Mouse (Mus musculus): ENCODE data around the gene Tmem63c.

Tmem63c gene

GRCm38 (mm10) chr12:87054873-87055272 is 33.7 kb downstream of the Tmem63c start:
- no peak for DNase-seq (ENCODE audit: low spot score)

GRCm38 (mm10) chr12:87057066-87057465 is 35.9 kb downstream of the Tmem63c start:
- DNase-seq (ENCODE audit: low spot score) = no peak

- peak; percentile 20 for DNase-seq (ENCODE audit: low spot score)
Observed at GRCm38 (mm10) chr12:87065446-87065845, 44.3 kb downstream of the Tmem63c start.

DNA sequence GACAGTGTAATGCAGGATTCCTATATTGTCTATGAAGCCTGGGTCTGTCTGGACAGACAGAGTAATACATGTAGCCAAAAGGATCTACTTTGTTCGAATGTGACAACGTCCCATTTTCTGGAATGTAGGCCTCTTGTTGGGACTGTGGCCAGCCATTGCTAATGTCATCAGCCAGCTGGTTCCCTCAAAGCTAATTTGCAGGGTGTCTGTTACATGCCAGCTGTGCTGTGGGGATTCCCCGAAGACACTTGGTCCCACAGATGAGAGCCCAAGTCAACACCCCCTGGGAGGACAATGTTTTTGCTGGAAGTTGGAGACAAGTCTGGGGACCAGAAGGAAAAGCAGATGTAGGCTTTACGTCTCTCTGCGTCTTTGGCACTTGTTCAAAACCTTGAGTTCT is 45.3 kb downstream of the Tmem63c start:
- peak; percentile 40 for DNase-seq (ENCODE audit: low spot score)

GRCm38 (mm10) chr12:87070520-87070919 is 49.4 kb downstream of the Tmem63c start:
- no peak for DNase-seq (ENCODE audit: low spot score)

DNA sequence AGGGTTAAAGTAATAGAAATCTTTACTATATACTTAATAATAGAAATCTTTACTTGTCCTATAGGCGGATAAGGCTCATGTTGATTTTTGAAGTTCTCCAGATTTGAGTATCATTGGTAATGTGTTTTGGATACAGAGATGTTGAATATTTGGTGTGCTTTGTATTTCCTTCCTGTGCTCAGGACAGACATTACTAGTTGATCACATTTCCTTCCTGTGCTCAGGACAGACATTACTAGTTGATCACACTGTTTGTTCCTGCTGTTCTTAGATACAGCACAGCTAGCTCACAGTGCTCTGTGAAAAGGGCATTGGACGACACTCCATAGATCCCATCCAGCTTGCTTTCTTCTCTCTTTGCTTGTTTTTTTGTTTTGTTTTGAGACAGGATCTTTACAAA is 55.5 kb downstream of the Tmem63c start:
- no peak for DNase-seq (ENCODE audit: low spot score)

DNA sequence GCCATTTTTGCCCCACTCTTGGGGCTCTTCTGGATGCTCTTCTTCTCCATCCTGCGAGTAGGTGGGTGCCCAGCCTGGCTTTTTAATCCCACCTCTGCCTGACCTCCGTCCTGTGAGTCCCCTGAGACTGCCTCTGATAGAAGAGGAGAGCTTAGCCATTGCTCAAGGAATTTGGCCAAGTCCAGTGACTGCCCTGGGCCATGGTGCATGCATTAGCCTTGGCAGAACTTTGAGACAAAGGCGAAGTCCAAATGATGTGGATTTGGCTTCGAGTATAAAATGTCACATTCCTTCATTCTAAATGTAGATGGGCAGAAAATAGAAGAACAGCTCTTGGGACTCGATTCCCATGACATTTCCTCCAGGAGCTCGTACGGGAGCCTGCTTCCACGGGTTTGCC is 61.7 kb downstream of the Tmem63c start:
- DNase-seq (ENCODE audit: low spot score) = no peak

GRCm38 (mm10) chr12:87087236-87087635 is 66.1 kb downstream of the Tmem63c start:
- DNase-seq (ENCODE audit: low spot score) = no peak

DNA sequence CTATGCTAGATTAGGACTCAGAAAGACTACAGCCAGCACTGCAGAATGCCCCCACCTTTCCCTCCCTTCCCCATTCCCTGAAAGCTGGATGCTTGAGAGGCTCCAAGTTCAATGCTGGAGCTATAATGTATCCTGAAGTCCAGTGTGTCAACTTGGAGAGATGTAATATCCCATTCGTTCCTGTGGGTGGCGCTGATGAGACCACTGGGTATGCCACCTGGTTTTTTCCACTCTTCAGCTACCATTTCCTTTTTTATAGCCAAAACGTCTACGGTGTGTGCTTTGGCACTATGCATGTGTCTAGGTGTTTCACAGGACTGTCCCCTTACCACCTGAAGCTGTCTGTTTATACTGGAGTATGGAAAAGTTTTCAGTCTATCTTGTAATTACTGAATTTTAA is 67.2 kb downstream of the Tmem63c start:
- DNase-seq (ENCODE audit: low spot score) = no peak

DNA sequence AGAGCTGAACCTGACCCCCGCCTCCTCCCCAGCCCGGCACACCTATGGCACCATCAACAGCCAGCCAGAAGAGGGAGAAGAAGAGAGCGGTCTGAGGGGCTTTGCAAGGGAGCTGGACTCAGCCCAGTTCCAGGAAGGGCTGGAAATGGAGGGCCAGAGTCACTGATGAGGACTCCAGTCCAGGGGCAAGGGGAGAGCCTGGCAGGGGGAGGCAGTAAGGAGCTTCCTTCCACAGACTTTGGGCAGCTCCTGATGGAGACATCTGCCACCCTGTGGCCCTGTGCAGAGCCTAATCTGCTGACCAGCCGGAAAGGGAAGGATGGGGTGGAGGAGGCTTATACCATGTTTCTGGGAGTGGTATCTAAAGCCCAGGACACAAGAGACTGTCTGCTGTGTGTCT is 68.1 kb downstream of the Tmem63c start:
- no peak for DNase-seq (ENCODE audit: low spot score)

- DNase-seq (ENCODE audit: low spot score) = no peak
Observed at GRCm38 (mm10) chr12:87089701-87090100, 68.6 kb downstream of the Tmem63c start.

GRCm38 (mm10) chr12:87091916-87092315 is 70.8 kb downstream of the Tmem63c start:
- DNase-seq (ENCODE audit: low spot score) = no peak

GRCm38 (mm10) chr12:87093249-87093648 is 72.1 kb downstream of the Tmem63c start:
- DNase-seq (ENCODE audit: low spot score) = no peak

GRCm38 (mm10) chr12:87093671-87094070 is 72.5 kb downstream of the Tmem63c start:
- DNase-seq (ENCODE audit: low spot score) = no peak

DNA sequence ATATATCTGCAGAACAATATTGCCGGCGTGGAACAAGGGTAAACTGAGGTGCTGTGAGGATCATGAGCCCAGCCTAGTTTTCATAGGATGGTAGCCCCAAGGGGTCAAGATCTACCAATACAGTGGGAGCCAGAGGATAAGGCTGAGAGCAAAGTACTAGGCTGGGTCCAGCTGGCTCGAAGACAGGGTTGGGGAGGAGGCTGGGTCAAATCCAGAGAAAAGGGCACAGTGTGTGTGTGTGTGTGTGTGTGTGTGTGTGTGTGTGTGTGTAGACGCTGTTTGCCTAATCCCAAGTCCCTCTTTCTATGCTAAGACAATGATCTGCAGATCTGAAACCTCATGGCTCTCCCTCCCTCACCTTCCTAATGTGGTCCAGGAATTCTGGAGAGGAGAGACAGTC is 79.2 kb downstream of the Tmem63c start:
- DNase-seq (ENCODE audit: low spot score) = no peak

DNA sequence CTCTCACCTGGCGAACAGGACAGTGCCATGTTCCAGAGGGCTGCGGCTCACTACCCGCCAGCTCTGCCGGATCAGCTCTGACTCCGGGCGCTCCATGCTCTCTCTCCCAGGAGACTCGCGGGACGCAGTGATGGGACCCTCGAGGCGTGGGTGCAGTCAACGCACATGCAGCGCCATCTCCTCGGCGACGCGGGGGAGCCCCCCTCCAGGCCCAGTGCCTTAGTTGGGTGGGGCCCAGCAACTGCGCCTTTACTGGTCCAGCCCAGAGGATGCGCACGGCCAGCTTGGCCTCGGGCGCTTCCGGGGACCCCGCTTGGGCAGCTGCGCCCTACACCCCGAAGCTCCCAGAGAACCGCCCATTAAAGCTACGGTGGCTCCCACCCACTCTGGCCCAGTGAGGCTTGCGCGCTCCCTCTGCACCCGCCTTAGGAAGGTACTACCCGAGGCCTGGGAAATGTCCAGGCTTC is 81.1 kb downstream of the Tmem63c start, which contains the start of gene Ngb:
TSS of gene Ngb (minus strand) at position 375 of the 467 bp plus-strand sequence.
- no peak for DNase-seq (ENCODE audit: low spot score)

DNA sequence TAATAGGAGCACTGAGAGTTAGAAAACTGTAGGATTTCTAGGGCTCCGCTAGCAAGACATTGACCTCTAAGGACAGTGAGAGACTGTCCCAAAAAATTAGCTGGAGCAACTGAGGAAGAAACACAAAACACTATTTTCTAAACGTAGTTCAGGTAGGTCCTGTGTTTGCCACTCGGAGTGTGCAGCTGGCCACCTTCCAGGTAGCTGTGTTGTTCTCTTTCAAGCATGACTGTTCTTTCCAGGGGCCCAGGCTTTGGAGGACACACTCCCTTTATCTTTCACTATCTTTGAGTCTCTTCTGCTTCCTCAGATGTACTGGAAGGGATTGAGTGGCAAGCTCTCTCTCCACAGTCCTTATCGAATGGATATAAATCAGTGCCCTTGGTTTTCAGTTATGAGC is 82.3 kb downstream of the Tmem63c start:
- no peak for DNase-seq (ENCODE audit: low spot score)

GRCm38 (mm10) chr12:87104796-87105195 is 83.7 kb downstream of the Tmem63c start:
- DNase-seq (ENCODE audit: low spot score) = no peak

DNA sequence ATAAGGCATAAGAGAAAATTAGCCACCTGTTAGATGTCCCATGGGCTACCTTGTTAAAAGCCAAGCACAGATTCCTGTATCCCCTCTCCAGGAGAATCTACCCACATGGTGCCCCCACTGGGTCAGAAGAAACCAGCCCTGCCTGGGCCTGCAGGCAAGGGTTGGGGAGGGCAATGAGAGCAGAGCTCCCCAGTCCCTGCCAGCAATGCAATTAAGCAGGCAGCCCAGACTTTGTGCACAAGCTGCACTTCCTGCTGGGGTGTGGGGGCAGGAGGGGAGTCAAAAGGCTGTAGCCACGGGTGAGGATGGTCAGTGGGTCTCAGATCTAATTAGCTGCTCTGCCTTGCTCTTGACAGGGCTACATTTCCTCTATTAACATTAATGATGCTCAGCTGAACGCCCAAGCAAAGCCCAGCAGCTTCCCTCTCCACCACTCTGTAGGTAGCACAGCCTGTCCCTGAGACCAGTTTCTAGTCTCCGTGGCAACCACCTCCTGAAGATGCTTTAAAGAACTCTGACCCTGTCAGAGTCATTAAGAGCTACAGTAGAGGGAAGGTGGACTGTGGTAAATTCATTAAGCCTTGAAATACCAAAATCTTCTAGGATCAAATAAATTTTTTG is 86.3 kb downstream of the Tmem63c start:
- peak; percentile 14 for DNase-seq (ENCODE audit: low spot score)

- DNase-seq (ENCODE audit: low spot score) = no peak
Observed at GRCm38 (mm10) chr12:87121918-87122589, 100.9 kb downstream of the Tmem63c start.

- DNase-seq (ENCODE audit: low spot score) = no peak
Observed at GRCm38 (mm10) chr12:87127256-87127655, 106.1 kb downstream of the Tmem63c start.

- DNase-seq (ENCODE audit: low spot score) = no peak
Observed at GRCm38 (mm10) chr12:87130224-87130623, 109.1 kb downstream of the Tmem63c start.

GRCm38 (mm10) chr12:87131181-87131580 is 110.0 kb downstream of the Tmem63c start:
- no peak for DNase-seq (ENCODE audit: low spot score)

DNA sequence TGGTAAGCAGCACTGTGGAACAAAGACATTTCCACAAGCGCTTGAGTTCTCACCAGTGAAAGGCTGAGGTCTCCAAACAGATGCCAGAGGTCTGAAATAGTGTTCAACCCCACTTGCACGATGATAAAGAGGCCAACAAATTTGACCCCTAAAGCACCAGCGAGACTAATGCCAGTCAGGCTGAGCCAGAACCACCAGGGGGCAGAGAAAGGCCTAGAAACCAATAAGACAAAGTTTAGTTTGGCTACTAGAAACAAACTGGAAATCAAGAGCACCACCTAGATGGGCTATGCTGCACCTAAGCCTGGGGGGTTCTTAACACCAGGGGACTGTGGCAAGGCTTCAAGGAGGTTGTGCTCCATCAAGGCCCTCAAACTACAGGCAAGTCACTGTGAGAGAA is 110.5 kb downstream of the Tmem63c start:
- DNase-seq (ENCODE audit: low spot score) = peak; percentile 32

Measured in MN1 (cell line).